Mouse (Mus musculus) midbrain, embryonic 14.5 days (tissue): ENCODE results near the gene Gm49486. TPM values are rescaled to one million over a fixed set of nuclear protein-coding genes. Genes with fewer than 3 reads are reported as not detected.

ENCODE experiments used
- ATAC-seq: fragments of 200-750 bp; cut with Nextera tagmentation; 2 replicates; pipeline ENCODE4 v1.8.0; 2017; ENCODE audit warnings: moderate number of reproducible peaks, moderate library complexity; ENCODE audit not compliant: low FRiP score, low TSS enrichment
- DNase-seq: peaks from one replicate; pipeline ENCODE4 v3.0.0-alpha.2; 2015
- H3K27ac ChIP-seq: fragments of 300-500 bp; sonication (generic); replicated peaks from 2 replicates; pipeline ENCODE4 v1.5.1; 2014; ENCODE audit warnings: mild to moderate bottlenecking, low read depth, low read length, moderate library complexity
- H3K27me3 ChIP-seq: fragments of 300-500 bp; sonication (generic); 2 replicates; pipeline ENCODE4 v1.6.1; 2014; ENCODE audit warnings: low read length, control low read depth, mixed read lengths; ENCODE audit not compliant: control insufficient read depth, insufficient read depth
- H3K36me3 ChIP-seq: fragments of 300-500 bp; sonication (generic); 2 replicates; pipeline ENCODE4 v1.6.1; 2014; ENCODE audit warnings: low read length, control low read depth; ENCODE audit not compliant: control insufficient read depth, insufficient read depth
- H3K4me1 ChIP-seq: fragments of 300-500 bp; sonication (generic); 2 replicates; pipeline ENCODE4 v1.6.1; 2014; ENCODE audit warnings: mild to moderate bottlenecking, antibody characterized with exemption, low read length, control low read depth; ENCODE audit not compliant: control insufficient read depth, insufficient read depth
- H3K4me2 ChIP-seq: fragments of 300-500 bp; sonication (generic); 2 replicates; pipeline ENCODE4 v1.6.1; 2014; ENCODE audit warnings: mild to moderate bottlenecking, low read length, moderate library complexity
- H3K4me3 ChIP-seq: fragments of 300-500 bp; sonication (generic); replicated peaks from 2 replicates; pipeline ENCODE4 v1.5.1; 2014; ENCODE audit warnings: low read depth, low read length
- H3K9ac ChIP-seq: fragments of 300-500 bp; sonication (generic); replicated peaks from 2 replicates; pipeline ENCODE4 v1.6.1; 2014; ENCODE audit warnings: mild to moderate bottlenecking, low read length, moderate library complexity
- H3K9me3 ChIP-seq: fragments of 300-500 bp; sonication (generic); 2 replicates; pipeline ENCODE4 v1.6.1; 2016; ENCODE audit warnings: low read length, control low read depth, mixed read lengths; ENCODE audit not compliant: control insufficient read depth
- WGBS: fragments of 180-500 bp; shearing (Covaris S2); extraction: QIAGEN DNeasy Blood & Tissue Kit; methylation state at CpG from one replicate; pipeline ENCODE4 v1.1.7; 2014; 5-methylcytosine and 5-hydroxymethylcytosine counted together
- polyA plus RNA-seq: library from polyadenylated mRNA; unstranded; fragments of >200 nt; fragmentation: Nextera tagmentation; extraction: Ambion mirVana; gene quantifications from 2 replicates; pipeline ENCODE4 v1.2.1, GENCODE M21; 2014

Gene Gm49486
- polyA plus RNA-seq, 1 experiment from 2014 or later = 1.6 TPM

DNA sequence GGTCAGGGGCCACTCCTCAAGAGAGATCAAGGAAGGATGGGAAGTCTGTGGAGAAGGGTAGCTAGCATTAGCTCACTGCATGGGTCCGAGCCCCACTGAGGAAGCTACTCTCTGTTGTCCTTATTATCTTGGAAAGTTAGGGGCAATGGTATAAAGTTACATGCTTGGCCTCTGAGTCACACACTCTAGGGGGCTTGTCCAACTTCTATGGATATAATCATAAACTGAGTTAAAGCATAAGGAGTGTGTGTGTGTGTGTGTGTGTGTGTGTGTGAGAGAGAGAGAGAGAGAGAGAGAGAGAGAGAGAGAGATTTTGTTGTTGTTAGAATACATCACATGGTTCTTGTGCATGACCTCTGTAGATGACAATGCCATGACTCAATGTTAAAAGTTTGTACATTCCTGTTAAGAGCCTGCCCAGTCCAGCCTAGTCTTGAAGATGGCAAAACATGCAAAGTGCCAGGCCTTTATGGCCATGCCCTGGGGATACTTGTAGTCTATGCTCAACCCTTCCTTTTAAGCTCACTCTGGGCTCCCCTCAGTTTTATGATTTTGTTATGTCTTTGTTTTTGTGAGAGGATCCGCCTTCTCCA lies 70.5 kb downstream of the Gm49486 start:
- WGBS = 85% methylated on average over 2 of the region's 2 CpGs
- no peak for DNase-seq

DNA sequence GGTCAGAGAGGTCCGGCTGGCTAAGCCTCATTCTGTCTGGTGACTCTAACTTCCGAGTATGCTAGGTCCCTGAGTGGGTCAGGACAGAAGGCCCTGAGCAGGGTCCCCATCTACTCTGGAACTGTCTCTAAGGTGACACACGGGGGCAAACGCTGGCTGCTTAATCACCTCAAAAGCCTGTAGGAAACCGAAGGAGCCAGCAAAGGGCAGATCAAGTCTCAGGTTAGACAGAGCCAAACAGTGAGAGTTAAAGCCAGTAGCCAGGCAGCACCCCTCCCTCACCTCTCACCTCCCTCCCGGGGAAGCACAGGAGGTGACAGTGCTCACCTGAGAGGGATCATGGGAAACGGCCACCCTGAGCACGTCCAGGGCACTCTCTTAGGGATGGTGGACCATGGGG lies 74.5 kb downstream of the Gm49486 start:
- DNase-seq (no peak), ATAC-seq (no peak)
- Histone ChIP-seq H3K4me3 (no peak overlapping the region), H3K4me1 (no peaks in the 10 kb centered on the region), H3K9ac (no peak overlapping the region), H3K27me3 (no peaks in the 10 kb centered on the region), H3K4me2 (no peak overlapping the region), H3K36me3 (peaks cover 31% of the 10 kb centered on the region), H3K27ac (no peak overlapping the region), H3K9me3 (no peaks in the 10 kb centered on the region)
- WGBS = 88% methylated on average over 8 of the region's 8 CpGs

More for the DNA sequence above, 70.5 kb downstream of the Gm49486 start:
- Histone ChIP-seq H3K4me3 (no peak overlapping the region), H3K4me2 (no peak overlapping the region), H3K9ac (no peak overlapping the region), H3K36me3 (0 out of 2 replicates have a peak, but pooled peaks cover 7% of the 10 kb centered on the region), H3K4me1 (no peaks in the 10 kb centered on the region), H3K9me3 (no peaks in the 10 kb centered on the region), H3K27ac (no peak overlapping the region), H3K27me3 (no peaks in the 10 kb centered on the region)
- no peak for ATAC-seq

DNA sequence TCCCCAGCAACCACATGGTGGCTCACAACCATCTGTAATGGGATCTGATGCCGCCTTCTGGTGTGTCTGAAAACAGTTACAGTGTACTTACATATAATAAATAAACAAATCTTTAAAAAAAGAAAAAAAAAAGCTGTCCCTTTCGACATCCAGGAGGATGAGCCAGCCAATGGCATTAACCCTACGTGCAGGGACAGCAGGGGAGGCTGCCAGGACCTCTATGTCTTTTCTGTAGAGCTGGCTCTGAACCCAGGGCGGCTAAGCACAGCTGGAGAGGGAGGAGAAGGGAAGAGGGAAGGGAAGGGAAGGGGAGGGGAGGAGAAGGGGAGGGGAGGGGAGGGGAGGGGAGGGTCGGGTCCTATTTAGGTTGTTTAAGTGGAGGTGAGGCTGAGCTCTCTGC lies 75.6 kb downstream of the Gm49486 start:
- WGBS = 55% methylated on average over 5 of the region's 5 CpGs
- ATAC-seq = no peak
- Histone ChIP-seq H3K36me3 (peaks cover 31% of the 10 kb centered on the region), H3K27ac (no peak overlapping the region), H3K4me2 (no peak overlapping the region), H3K4me3 (no peak overlapping the region), H3K9me3 (no peaks in the 10 kb centered on the region), H3K27me3 (no peaks in the 10 kb centered on the region), H3K4me1 (no peaks in the 10 kb centered on the region), H3K9ac (no peak overlapping the region)
- DNase-seq = no peak

DNA sequence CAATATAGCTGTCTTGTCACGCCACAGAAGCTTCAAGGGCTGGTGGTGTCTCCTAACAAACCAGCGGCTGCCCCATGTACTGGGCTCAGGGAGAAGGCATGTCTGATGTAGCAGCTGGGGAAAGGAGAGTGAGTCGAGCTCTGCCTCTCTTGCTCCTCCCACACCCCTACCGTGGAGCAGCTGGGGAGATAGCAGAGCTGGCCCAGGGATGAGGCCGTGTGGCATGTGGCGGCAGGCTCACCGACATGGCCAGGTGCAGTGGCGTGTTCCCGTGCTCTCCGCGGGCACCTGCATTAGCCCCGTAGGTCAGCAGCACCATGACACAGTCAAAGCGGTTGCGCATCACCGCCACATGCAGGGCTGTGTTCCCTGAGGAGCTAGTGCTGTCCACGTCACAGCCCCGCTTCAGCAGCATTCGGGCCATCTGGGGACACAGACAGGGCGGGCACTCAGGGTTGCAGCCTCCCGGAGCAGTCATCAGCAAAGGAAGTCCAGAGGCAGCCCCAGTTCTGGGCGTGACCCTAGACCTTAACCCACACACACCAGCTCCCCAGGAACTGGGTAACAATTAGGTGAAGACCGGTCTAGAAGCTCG lies 76.9 kb downstream of the Gm49486 start:
- 82% methylated on average over 23 of the region's 23 CpGs for WGBS
- no peak for ATAC-seq
- H3K4me3 ChIP-seq = no peak overlapping the region
- H3K9me3 ChIP-seq = no peaks in the 10 kb centered on the region
- no peaks in the 10 kb centered on the region for H3K4me1 ChIP-seq
- H3K27ac ChIP-seq = no peak overlapping the region
- H3K4me2 ChIP-seq = no peak overlapping the region
- H3K36me3 ChIP-seq = peaks cover 31% of the 10 kb centered on the region
- no peaks in the 10 kb centered on the region for H3K27me3 ChIP-seq
- H3K9ac ChIP-seq = no peak overlapping the region
- DNase-seq = no peak

Other genes starting within 250 kb of the Gm49486 start
- gene H1f0, start 200.9 kb upstream of the Gm49486 start, polyA plus RNA-seq = 94.4 and 154 TPM in 2 replicates
- gene Galr3, start 187.5 kb upstream of the Gm49486 start, polyA plus RNA-seq = not detected in 2 replicates
- gene Ankrd54, start 166.5 kb upstream of the Gm49486 start, polyA plus RNA-seq = 50.2 and 52.6 TPM in 2 replicates
- 141 and 182 TPM in 2 replicates for gene Eif3l, start 154.2 kb upstream of the Gm49486 start, polyA plus RNA-seq
- 11.8 and 11.9 TPM in 2 replicates for gene Micall1, start 120.5 kb upstream of the Gm49486 start, polyA plus RNA-seq
- 287 and 355 TPM in 2 replicates for gene Polr2f, start 88.4 kb upstream of the Gm49486 start, polyA plus RNA-seq
- 14.0 and 17.3 TPM in 2 replicates for gene 1700088E04Rik, start 88.1 kb upstream of the Gm49486 start, polyA plus RNA-seq
- gene Sox10, start 64.2 kb upstream of the Gm49486 start, polyA plus RNA-seq = 1.5 and 2.3 TPM in 2 replicates
- gene Pick1, start 218 bp upstream of the Gm49486 start, polyA plus RNA-seq = 47.7 and 74.3 TPM in 2 replicates
- gene Slc16a8, start 25.4 kb downstream of the Gm49486 start, polyA plus RNA-seq = 0.28 and 0.34 TPM in 2 replicates
- 1.9 and 2.0 TPM in 2 replicates for gene Baiap2l2, start 56.1 kb downstream of the Gm49486 start, polyA plus RNA-seq
- 26.0 and 28.2 TPM in 2 replicates for gene Pla2g6, start 99.0 kb downstream of the Gm49486 start, polyA plus RNA-seq
- gene Maff, start 117.2 kb downstream of the Gm49486 start, polyA plus RNA-seq = 1.0 and 1.2 TPM in 2 replicates
- 32.2 and 36.6 TPM in 2 replicates for gene Tmem184b, start 174.2 kb downstream of the Gm49486 start, polyA plus RNA-seq
- 225 and 226 TPM in 2 replicates for gene Csnk1e, start 226.2 kb downstream of the Gm49486 start, polyA plus RNA-seq